Mouse (Mus musculus): ENCODE results near the gene Pde10a. TPM values are rescaled to one million over a fixed set of nuclear protein-coding genes. Genes with fewer than 3 reads are reported as not detected.
"Not testable (repeated sequence)": the region's sequence is repeated elsewhere in the genome, so short reads cannot be mapped to it uniquely, and the experiment has no call there.

Gene Pde10a
- total RNA-seq, 2 experiments from 2014 or later: 0.36 TPM; not detected in 1

DNA sequence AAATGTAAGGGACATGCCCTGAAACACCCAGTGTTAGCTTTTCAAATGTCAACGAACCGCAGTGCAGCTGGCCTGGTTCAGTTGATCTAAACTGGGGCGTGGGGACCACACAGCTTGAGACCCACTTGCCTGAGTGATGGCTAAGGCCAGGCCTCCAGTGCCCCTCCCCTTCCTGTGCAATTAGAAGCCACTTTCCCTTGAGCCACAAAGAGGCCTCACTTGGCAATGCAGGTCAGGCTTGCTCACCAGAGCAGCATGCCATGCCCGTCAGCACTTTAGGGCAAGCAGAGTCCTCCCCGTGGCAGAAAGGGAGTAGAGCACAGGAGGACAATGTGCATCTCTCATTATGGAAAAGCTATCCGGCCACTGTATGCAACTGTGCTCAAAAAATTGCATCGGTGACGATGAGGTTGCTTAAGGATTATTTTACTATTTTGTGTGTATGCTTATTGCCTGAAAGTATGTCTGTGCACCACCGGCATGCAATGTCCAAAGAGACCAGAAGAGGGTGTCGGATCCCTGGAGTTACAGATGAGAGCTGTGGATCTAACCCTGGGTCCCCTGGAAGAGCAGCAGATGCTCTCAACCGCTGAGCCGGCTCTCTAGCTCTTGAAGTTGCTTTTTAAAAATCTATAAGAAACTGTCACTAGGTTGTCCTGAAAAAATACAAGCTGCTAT is 114.7 kb downstream of the Pde10a start:
- ATAC-seq (replicated peaks; ENCODE audit: poor library complexity, severe bottlenecking): no peak

DNA sequence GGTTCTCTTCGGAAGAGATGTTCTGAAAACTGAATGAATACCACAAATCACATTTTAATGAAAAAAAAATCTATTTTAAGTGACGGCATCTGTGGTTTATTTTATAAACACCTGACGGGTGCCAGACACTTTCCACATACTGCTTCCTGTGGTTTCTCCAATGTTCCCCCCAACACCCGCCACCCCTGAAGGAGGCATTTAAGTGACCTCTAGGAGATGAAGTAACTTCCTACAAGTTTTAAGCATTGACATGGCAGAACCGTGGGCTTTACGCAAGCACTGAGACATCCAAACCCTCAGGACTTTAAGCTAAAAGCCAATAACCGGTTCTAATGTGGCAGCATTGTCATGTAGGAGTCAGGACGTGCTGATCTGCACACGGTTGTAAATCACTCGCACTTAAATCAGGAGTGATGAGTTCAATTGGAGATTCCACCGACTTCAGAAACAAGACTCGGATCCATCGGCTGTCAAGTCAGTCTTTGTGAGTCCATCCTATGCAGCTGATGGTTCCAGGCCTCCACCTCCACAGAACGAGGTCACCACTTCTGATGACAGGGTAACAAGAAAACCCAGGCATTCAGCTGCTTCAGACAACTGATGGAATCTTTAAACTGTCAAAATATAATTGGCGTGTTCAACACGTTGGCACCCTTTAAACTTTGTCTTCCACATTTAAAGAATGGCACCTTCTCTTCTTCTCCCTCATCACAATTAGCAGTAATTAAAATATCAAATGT is 115.7 kb downstream of the Pde10a start:
- ATAC-seq (replicated peaks; ENCODE audit: poor library complexity, severe bottlenecking): peak; percentile 84

GRCm38 (mm10) chr17:8641491-8641890 is 116.3 kb downstream of the Pde10a start:
- 0 out of 2 replicates have a peak, but pooled peaks have one; percentile 17 for ATAC-seq (replicated peaks; ENCODE audit: poor library complexity, severe bottlenecking)

DNA sequence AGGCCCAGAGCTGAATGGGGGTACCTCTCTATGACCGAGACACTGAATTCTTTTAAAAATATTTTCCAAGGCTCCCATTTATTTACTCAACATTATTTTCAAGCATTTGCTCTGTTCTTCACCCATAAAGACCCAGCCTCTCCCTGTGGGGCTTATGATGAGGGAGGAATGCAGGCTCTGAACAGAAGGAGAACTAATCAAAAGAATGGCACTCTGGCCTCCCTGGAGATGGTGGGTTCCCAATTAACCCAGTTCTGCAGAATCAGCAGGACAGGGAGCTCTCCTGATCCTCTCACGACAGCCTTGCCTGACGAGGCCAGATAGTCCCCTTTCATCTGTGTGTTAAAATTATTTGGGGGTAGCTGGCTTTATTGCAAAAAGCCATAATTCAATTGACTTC is 117.2 kb downstream of the Pde10a start:
- ATAC-seq (replicated peaks; ENCODE audit: poor library complexity, severe bottlenecking): no peak

DNA sequence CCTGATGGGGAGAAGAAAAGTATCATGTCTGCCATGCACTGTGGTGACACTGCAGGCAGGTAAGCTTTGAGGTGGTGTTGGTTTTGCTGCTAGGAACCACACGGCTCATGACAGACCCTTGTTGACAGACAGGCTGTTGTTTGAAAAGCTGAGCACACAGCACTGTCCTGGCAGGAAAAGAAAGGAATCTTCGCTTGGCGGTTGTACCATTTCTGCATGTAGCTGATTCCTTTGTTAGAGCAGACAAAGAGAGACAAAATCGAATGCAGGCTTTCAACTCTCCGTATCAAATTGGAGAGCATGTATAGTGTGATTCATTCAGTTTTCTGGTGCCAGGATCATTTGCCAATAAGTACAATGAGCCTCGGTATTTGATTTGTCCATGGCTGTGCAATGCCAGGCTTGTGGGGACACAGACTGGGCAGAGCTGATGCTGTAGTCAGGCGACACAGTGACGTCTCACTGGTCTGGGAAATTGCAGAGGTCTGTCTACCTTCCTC is 122.2 kb downstream of the Pde10a start:
- ATAC-seq (replicated peaks; ENCODE audit: poor library complexity, severe bottlenecking): no peak

DNA sequence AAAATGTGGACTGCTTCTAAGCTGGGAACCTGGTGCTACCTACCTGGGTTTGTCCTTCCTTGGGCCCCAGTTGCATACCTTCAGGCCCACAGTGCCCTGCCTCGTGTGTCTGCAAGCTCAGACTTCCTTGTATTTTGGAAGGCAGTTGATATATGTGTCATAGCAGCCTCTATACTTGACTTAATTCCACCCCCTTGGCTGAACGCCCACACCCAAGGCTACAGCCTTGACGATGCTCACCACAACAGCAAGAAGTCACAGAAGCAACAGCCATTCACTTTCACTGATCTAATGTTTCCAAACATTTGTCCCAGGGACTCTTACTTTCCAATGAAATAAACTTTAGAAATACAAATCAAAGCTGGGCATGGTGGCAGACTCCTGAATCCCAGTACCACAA is 123.1 kb downstream of the Pde10a start:
- ATAC-seq (replicated peaks; ENCODE audit: poor library complexity, severe bottlenecking): no peak

GRCm38 (mm10) chr17:8652681-8653262 is 127.6 kb downstream of the Pde10a start:
- no peak for ATAC-seq (replicated peaks; ENCODE audit: poor library complexity, severe bottlenecking)

GRCm38 (mm10) chr17:8657661-8658060 is 132.5 kb downstream of the Pde10a start:
- ATAC-seq (replicated peaks; ENCODE audit: poor library complexity, severe bottlenecking): no peak

DNA sequence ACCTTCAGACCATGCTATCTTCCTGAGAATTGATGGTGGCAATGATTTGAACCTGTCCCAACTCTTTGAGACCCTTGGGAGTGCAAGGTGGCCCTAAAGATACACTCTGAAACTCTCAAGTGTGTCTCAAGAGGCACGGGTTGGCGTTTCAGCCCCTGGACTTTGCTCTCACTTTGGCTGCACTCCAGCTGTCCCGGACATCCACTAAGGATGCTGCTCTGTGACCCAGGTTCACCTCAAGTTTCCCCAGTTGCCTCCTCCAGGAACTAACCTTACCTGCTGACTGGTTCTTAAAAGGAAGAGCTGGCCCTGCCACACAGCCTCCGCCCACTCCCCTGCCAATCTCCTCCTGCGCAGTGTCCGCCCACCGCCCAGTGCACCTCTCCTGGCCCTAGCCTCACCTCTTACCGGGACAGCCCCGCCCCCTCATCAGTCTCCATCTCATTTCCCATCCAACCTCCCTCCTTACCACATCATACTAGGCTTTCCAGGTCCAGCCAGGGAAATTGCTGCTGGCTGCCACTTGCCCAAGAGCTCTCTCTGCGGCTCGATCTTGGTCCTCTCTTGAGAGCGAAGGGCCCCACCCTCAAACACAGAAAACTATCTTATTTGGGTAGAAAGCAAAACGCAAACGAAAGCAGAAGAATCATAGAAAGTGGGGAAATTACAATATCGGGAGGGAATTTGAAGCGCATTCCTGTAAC is 133.7 kb downstream of the Pde10a start:
- no peak for ATAC-seq (replicated peaks; ENCODE audit: poor library complexity, severe bottlenecking)

- ATAC-seq (replicated peaks; ENCODE audit: poor library complexity, severe bottlenecking): no peak
Observed at GRCm38 (mm10) chr17:8666912-8667311, 141.7 kb downstream of the Pde10a start.

- ATAC-seq (replicated peaks; ENCODE audit: poor library complexity, severe bottlenecking): no peak
Observed at GRCm38 (mm10) chr17:8674651-8675050, 149.5 kb downstream of the Pde10a start.

GRCm38 (mm10) chr17:8686356-8686755 is 161.2 kb downstream of the Pde10a start:
- no peak for ATAC-seq (replicated peaks; ENCODE audit: poor library complexity, severe bottlenecking)

DNA sequence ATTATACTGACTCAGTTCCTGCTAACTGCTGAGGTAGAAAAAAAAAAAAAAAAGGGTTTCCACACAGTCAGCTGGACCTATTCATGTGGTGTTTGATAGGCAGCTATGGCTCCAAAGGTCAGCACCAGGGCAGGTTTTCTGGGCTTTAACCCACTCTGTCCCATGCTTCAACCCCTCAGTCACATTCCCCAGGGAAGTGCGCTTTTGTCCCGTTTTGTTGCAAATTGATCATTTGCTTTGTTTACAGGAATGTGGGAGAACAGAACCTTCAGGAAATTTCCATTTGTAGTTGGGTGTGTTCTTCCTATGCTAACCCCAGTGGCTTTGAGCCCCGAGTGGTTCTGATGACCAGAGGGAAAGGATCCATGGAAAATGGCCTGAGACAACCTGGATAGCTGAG is 162.9 kb downstream of the Pde10a start:
- ATAC-seq (replicated peaks; ENCODE audit: poor library complexity, severe bottlenecking): no peak

DNA sequence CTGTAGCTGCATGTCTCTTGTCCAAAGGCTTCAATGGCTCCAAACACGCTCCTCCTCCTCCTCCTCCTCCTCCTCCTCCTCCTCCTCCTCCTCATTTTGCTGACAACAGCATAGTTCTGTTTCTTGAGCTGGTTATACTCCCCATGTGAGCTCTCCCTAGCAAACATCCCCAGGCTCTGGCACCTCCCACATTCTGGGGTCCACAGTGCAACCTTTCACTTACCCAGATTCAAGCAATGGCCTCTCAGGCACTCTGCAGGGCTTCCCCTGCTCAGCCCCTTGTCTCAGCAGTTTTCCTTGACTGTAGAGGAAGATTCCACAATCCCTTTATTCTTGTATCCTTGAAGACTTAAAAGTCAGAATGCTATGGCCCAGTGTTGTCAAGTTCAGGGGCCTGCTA is 173.1 kb downstream of the Pde10a start:
- no peak for ATAC-seq (replicated peaks; ENCODE audit: poor library complexity, severe bottlenecking)

GRCm38 (mm10) chr17:8698793-8699192 is 173.6 kb downstream of the Pde10a start:
- no peak for ATAC-seq (replicated peaks; ENCODE audit: poor library complexity, severe bottlenecking)

- no peak for ATAC-seq (replicated peaks; ENCODE audit: poor library complexity, severe bottlenecking)
Observed at GRCm38 (mm10) chr17:8701096-8701495, 175.9 kb downstream of the Pde10a start.

DNA sequence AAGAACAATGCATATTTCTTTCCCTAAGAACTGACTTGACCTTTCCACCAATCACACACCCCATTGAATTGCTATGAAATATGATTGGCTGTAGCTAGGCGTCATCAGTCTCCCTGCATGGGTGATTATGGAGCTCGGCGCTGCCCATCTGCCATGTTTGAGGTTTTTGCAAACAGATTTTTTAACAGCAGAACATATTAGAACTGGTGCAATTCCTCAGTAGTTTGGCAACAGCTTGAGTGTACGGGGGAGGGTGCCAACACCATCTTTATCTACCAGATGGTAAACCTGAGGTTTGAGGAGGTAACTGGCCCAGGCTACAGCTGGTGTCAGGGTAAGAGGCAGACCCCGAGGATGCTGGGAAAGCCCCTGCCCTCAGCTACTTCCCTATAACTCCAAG is 177.3 kb downstream of the Pde10a start:
- no peak for ATAC-seq (replicated peaks; ENCODE audit: poor library complexity, severe bottlenecking)

DNA sequence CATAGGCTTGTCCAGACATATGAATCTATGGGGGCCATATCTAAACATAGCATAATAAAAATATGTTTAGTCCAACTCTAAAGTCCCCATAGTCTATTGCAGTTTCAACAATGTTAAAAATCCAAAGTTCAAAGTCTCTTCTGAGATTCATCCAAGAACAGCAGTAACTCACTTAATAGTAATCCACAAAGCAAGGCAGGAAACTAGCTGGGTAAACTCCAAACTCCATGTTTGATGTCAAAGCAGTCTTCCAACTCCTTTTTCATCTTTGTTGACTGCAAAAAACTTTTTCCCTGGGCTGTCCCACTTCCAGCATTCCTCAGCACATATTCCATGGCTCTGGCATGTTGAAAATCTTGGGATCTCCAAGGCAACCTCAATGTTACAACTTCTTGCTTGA is 182.8 kb downstream of the Pde10a start:
- ATAC-seq (replicated peaks; ENCODE audit: poor library complexity, severe bottlenecking): no peak

GRCm38 (mm10) chr17:8712734-8713133 is 187.6 kb downstream of the Pde10a start:
- ATAC-seq (replicated peaks; ENCODE audit: poor library complexity, severe bottlenecking): not testable (repeated sequence)

DNA sequence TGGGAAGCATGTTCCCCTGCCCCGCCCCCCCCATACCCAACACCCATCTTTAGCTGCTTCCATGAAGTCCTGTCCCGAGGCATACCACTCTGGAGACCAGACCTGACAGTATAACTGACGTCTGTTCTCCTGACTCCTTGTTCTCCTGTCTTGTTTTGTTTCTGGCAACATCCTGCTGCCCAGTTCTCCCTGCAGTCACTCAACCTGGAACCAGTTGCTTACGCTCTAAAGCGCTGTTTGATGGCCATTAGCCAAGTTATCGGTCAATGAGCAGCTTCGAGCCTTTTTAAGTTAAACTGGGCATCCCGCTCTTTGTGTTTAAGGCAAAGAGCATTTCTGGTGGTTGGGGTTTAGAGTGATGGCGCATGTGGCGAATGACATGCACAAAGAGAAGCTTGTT is 195.8 kb downstream of the Pde10a start:
- no peak for ATAC-seq (replicated peaks; ENCODE audit: poor library complexity, severe bottlenecking)

- ATAC-seq (replicated peaks; ENCODE audit: poor library complexity, severe bottlenecking): no peak
Observed at GRCm38 (mm10) chr17:8724464-8724974, 199.3 kb downstream of the Pde10a start.

Measured in granulocyte monocyte progenitor cell, adult 5-6 weeks (primary cell).